Mouse (Mus musculus) thymus, adult 2 months (tissue): ENCODE data around the gene Lrfn2.

Experiments
- CTCF ChIP-seq: fragments of 200-500 bp; IDR thresholded peaks from 2 replicates; pipeline ENCODE4 v1.5.1; 2012; ENCODE audit warnings: mild to moderate bottlenecking, control low read depth, low read length, moderate library complexity, borderline replicate concordance; ENCODE audit not compliant: control insufficient read depth, poor library complexity, insufficient read depth; ENCODE audit errors: extremely low read depth
- POLR2A ChIP-seq: fragments of 200-500 bp; IDR thresholded peaks from 2 replicates; pipeline ENCODE4 v1.6.1; 2012; ENCODE audit warnings: mild to moderate bottlenecking, low read length, control low read depth, moderate library complexity; ENCODE audit not compliant: control insufficient read depth, poor library complexity, insufficient read depth; ENCODE audit errors: extremely low read depth

GRCm38 (mm10) chr17:49029556-49030268 lies 97.5 kb downstream of the Lrfn2 start:
- TF ChIP-seq CTCF (no peak), POLR2A (no peak)
